Mouse (Mus musculus) right cerebral cortex, postnatal 10 days (tissue): ENCODE results near the gene Tmco4.

ENCODE experiments used
- DNase-seq, 2 experiments: peaks; one replicate each; pipeline ENCODE4 v3.0.0; 2021; ENCODE audit warnings: low spot score in 2 of 2

Tmco4 gene

DNA sequence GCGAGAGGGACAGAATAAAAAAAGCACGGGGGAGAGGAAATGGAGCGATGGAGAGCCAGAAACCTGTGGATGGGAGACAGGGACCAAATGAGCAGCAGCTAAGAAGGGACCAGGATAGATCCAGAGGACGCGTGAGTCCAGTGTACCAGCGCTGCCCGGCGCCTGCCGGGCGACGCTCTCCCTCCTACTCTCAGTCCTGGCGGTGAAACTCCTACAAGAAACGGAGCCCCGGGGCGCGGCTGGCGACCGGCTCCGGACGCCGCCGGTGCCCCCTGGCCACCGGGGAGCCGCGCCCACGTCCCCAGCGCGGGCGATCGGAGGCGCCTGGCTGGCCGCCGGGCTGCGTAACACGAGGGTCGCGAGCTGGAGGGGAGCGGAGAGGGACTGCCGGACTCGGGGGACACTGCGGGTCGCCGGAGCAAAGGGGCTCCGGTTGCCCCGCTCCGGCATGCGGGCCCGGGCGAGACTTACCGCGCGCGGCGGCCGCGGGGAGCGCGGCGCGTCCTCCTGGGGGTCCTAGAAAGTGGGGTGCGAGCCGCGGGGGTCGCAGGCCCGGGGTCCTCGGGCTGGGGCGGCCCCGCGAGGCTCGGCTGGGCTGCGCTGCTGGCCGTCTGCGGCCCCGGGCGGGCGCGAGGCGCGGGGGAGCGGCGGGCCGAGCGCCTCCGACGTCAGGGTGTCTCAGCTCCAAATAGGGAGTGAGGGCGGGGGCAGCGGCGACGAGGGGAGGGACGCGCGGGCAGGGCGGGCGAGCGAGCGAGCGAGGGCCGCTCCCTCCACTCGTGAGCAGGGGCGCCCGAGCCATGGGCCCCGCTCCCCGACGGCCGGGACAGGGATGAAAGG lies 119.9 kb downstream of the Tmco4 start, which contains the start of gene Nbl1:
Gene Nbl1, minus strand, starts transcription at position 638 of the 840 bp plus-strand sequence.
- no peak for DNase-seq

GRCm38 (mm10) chr4:139093196-139093530 lies 120.5 kb downstream of the Tmco4 start:
- no peak for DNase-seq

- DNase-seq: no peak
These were observed 122.7 kb downstream of the Tmco4 start for GRCm38 (mm10) chr4:139095406-139095805.

GRCm38 (mm10) chr4:139096201-139096600 lies 123.5 kb downstream of the Tmco4 start:
- no peak for DNase-seq

- DNase-seq: no peak
These were observed 127.6 kb downstream of the Tmco4 start for GRCm38 (mm10) chr4:139100326-139100725.

DNA sequence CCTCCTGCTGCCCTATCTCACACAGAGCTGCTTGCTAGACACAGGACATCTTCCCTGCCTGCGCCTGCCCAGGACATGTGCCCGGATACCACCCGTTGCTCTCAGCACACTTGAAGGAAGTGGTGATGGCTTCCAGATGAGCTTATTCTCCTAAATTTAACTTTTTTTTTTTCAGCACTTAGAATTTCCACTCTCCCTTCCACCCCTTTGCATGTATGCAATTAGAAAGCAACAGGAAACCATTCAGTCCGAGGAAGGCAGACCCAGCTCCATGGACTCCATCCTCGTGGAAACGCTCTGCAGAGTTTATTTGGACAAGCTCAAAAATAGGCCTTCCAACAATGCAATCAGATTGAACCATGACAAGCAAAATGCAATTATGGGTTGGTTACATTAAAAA lies 128.9 kb downstream of the Tmco4 start:
- DNase-seq: no peak

- no peak for DNase-seq
These were observed 132.8 kb downstream of the Tmco4 start for GRCm38 (mm10) chr4:139105453-139105852.
